Mouse (Mus musculus) heart, embryonic 13.5 days (tissue): ENCODE measurements around the gene 2310009B15Rik. TPM values are rescaled to one million over a fixed set of nuclear protein-coding genes. Genes with fewer than 3 reads are reported as not detected.

Experiments
- polyA plus RNA-seq: library from polyadenylated mRNA; unstranded; fragments of >200 nt; fragmentation: Nextera tagmentation; extraction: Ambion mirVana; gene quantifications from 2 replicates; pipeline ENCODE4 v1.2.1, GENCODE M21; 2015

Gene 2310009B15Rik
- polyA plus RNA-seq, 1 experiment from 2014 or later: 25.9 TPM

Other genes starting within 250 kb of the 2310009B15Rik start
- gene Nek7, start 236.7 kb downstream of the 2310009B15Rik start, polyA plus RNA-seq: 39.4 and 40.8 TPM in 2 replicates
- gene Lhx9, start 8.3 kb downstream of the 2310009B15Rik start, polyA plus RNA-seq: 0.48 TPM in 2 replicates
- gene Dennd1b, start 106.6 kb upstream of the 2310009B15Rik start, polyA plus RNA-seq: 8.8 and 10.0 TPM in 2 replicates